Mouse (Mus musculus) 3134 (cell line): ENCODE measurements at regions not wholly inside any gene's neighbourhood (a gene's known extent, or its start where the extent isn't known, plus 50 kb on each side); places are given as distances from the start of the nearest gene placed in this dataset.

Source experiments
- DNase-seq: peaks from one replicate; pipeline ENCODE4 v3.0.0-alpha.2; 2011; ENCODE audit warnings: low spot score; ENCODE audit not compliant: insufficient read length; ENCODE audit errors: extremely low read depth

GRCm38 (mm10) chr11:63708412-63708811 is 213.7 kb downstream of the Hs3st3b1 start:
- DNase-seq, result no peak

DNA sequence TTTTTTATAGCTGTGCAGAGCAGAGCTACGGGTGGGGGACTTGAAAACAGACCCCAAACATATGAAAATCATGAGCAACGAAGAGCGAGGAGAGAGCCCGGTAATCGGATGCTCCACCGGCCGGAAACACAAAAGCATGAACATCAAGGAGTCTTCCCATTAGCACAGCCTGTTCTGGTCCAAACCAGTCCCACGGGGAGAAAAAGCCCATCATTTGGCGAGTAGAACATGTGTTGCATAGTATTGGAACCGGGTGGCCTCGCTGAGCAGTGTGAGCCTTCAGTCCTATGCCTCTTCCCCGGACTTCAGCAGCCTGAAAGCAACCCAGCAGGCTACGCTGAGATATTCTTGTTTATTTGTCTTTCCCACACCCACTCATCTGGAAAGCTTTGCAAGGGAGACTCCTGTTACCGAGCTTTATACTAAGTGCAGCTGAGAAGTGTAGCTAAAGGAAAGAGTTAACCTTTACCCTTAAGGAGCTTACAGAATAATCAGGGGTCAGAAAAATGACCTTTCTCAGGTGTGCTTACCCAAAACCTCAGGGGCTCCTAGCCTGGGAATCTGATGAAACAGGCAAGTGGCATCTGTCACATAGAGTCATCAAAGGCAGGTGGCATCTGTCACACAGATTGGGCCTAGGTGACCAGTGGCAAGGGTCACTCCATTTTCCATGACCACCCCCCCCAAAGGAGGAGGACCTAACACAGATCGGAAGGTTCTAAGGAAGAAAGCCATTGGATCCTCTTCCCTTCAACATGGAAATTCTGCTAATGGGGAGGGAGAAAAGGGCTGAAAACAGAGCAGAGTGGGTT is 209.8 kb downstream of the Hs3st3b1 start:
- DNase-seq, result no peak

GRCm38 (mm10) chr11:63722261-63722660 is 199.8 kb downstream of the Hs3st3b1 start:
- no peak for DNase-seq

- DNase-seq, result peak; percentile 8
These were observed 191.2 kb downstream of the Hs3st3b1 start for GRCm38 (mm10) chr11:63730880-63731279.

- no peak for DNase-seq
These were observed 168.8 kb downstream of the Hs3st3b1 start for GRCm38 (mm10) chr11:63753260-63753659.

GRCm38 (mm10) chr11:63754826-63755225 is 167.3 kb downstream of the Hs3st3b1 start:
- no peak for DNase-seq

DNA sequence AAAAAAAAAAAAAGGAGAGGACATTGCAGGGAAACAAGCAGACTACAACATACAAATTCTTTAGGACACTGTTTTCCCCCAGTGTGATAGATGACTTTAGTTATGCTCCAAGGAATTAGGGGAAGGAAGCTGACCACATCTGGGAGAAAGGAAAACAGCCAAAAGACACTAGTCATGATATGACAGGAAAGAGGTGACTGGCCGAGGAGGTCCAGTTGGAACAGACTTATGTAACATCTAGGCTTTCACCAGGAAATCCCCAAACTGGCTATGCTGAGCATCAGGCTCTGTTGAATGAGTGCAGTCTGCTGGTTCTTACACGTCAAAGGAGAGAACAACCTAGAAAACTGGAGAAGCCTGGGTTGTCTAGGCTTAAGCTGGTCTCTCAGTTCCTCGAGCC is 163.8 kb downstream of the Hs3st3b1 start:
- DNase-seq, result no peak

- DNase-seq, result peak; percentile 39
These were observed 160.5 kb downstream of the Hs3st3b1 start for GRCm38 (mm10) chr11:63761561-63761960.

DNA sequence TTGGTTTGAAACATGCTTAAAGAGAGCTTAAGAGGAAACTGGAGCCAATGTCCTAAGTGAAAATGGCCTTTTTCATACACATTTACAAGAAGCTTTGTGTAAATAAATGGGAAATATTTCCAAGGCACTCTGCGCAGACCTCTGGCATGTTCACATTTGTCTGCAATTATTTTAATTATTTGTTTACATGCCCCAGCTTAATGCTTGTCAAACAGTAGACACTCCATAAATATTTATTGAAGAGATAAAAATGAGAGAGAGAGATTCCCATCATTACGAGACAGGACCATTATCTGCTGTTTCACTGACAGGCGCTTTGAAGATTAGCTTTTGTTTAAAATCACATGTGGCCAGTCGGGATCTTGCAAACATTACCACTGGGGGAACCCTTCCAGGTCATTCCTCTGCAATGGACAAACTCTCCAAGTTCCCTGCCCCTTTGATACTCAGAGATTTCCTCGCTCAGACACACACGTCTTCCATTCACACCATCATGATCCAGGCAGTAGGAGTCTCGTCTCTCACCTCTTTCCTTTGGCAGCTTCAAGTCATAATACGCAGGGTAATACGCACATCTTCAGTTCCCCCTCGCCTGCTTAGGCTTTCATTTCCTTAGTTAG is 154.3 kb downstream of the Hs3st3b1 start:
- no peak for DNase-seq

DNA sequence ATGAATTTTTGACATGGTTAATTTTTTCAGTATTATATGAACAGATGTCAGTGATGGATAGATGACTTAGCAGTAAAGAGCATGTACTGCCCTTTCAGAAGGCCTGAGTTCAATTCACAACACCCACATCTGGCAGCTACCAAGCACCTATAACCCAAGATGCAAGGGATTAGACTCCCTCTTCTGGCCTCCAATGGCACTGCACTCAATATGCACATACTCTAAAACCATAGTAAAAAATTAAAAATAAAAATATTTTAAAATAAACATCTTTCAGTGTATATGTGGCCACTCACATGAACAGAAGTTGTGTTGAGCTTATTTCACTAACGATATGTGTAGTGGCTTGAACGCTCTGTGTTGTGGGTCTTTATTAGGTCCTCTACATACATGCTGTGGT is 152.4 kb downstream of the Hs3st3b1 start:
- DNase-seq, result no peak

DNA sequence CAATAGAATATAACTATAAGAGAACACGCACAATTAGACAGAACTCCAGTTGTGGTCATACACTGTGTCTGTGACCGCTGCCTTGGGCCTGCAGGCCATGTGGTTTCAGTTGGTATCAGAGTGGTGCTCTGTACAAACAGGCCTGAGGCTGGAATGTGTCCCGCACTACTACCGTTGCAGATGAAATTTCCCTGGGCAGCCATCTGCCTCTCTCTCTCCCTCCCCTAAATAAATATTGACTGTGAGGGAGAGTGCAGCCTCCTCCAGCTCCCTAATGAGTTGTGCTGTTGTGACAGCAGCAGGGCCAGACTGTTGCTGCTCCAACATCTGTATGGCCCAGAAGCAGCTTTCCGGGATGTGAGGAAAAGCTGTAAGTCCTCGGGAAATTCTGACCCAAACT is 146.7 kb downstream of the Hs3st3b1 start:
- no peak for DNase-seq

GRCm38 (mm10) chr11:63779371-63779770 is 142.7 kb downstream of the Hs3st3b1 start:
- no peak for DNase-seq

GRCm38 (mm10) chr11:63781967-63782915 is 139.8 kb downstream of the Hs3st3b1 start:
- DNase-seq, result peak; percentile 68

DNA sequence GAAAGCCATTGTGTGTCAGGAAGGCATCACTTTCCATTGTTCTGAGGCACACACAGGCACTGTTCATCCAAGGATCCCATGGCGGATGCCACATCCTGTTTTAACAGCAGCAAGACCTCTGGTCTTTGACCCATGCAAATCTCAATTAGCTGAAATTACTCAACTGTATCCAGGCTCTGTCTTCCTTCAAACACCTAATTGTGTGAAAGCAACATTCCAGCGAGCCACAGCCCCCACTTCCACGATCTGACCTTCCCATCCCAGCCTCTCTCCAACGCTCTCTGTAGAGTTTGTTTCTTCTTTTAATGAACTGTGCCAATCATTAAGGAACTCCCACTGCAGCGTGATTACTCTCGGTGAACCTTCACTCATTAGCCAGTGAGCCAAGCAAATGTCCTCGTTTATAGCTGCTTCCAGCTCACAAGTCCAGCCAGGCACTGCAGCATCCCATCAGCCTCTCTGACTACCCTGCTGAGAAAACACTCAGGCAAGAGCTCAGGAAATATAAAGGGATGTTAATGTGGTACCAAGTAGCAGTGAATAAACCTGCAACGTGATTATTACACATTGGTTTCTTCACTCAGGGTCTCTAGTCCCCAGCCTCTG is 136.7 kb downstream of the Hs3st3b1 start:
- DNase-seq, result no peak

GRCm38 (mm10) chr11:63785965-63786364 is 136.1 kb downstream of the Hs3st3b1 start:
- DNase-seq, result no peak

DNA sequence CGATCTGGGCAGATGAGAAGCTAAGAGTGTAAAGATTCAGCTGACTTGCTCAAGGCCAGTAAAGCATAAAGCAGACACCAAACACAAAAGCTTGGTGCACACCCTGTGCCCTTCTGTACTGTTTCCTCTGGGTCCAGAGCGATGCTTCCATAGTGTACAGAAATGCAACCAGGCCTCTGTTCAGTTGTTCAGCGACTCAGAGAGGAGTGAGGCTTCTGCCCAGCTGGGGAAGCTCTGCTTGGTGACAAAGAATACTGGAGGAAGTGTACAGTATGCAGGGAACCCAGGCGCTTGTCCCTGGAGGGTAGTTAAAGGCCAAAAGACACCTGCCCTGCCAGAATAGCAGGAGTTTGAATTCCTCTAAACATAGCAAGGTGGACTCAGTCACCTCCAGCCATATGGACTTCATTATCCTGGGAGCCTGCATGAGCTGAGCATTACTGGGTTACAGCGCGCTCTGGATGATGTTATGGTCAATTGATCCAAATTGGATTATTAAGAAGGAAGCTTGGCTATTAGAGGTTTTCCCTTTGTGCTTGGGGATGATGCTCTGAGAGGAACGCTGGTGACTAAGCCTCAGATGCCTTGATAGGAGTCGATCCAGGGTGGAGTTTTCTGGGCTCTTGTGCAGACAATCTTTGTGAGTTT is 132.5 kb downstream of the Hs3st3b1 start:
- DNase-seq, result no peak

- DNase-seq, result peak; percentile 17
These were observed 130.9 kb downstream of the Hs3st3b1 start for GRCm38 (mm10) chr11:63791004-63791862.

- no peak for DNase-seq
These were observed 128.2 kb downstream of the Hs3st3b1 start for GRCm38 (mm10) chr11:63793732-63794503.

DNA sequence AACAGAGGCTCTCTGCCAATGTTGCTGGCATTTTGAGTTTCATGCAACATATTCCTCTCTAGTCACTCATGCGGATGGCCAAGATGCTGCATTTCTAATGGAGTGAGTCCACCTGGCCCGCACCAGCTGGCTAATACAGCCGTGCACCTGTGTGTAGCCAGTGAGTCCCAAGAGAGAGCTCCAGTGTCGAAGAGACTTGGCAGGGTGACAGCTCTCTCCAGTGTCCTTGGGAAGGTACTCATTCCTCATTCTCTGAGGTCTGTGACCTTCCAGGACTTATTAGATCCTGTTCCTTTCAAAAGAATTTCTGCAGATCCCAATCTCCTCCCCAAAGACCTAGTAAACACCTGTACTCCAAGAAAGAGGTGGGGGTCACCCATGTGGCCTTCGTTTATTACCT is 109.9 kb downstream of the Hs3st3b1 start:
- no peak for DNase-seq
